Mouse (Mus musculus): ENCODE data around the gene D17Wsu92e. TPM values are rescaled to one million over a fixed set of nuclear protein-coding genes. Genes with fewer than 3 reads are reported as not detected.
A peak's percentile ranks its signal among the peaks of the same experiment; 100 is the strongest.

Gene D17Wsu92e
- polyA plus RNA-seq, 1 experiment: 79.4 TPM

- no peaks in the 10 kb centered on the region for H3K36me3 ChIP-seq (ENCODE audit: control insufficient read depth, insufficient read depth)
- no peaks in the 10 kb centered on the region for H3K79me2 ChIP-seq (ENCODE audit: control insufficient read depth, insufficient read depth)
- TF ChIP-seq CEBPB (IDR thresholded peaks at IDR 0.05; ENCODE audit: insufficient read depth, poor library complexity, severe bottlenecking) (no peak), REST (IDR thresholded peaks at IDR 0.05; ENCODE audit: insufficient read depth, insufficient read length) (no peak), SRF (IDR thresholded peaks at IDR 0.05; ENCODE audit: control insufficient read depth, insufficient read length, low read depth) (no peak), MYOD1 (IDR thresholded peaks at IDR 0.05; ENCODE audit: control insufficient read depth in 1 of 3, insufficient read length in 2 of 3, low read depth in 2 of 3) (peak in 2 of 3 experiments; percentile 67 to 71), MAX (IDR thresholded peaks at IDR 0.05; ENCODE audit: low read depth) (no peak), E2F4 (IDR thresholded peaks at IDR 0.05; ENCODE audit: insufficient read depth) (no peak), USF1 (IDR thresholded peaks at IDR 0.05; ENCODE audit: low read depth) (no peak), TCF12 (IDR thresholded peaks at IDR 0.05; ENCODE audit: insufficient read depth, poor library complexity, severe bottlenecking) (no peak), TCF3 (IDR thresholded peaks at IDR 0.05; ENCODE audit: insufficient read length, low read depth) (peak; percentile 49), POLR2AphosphoS2 (IDR thresholded peaks at IDR 0.05; ENCODE audit: insufficient read length, low read depth) (no peak), POLR2A (IDR thresholded peaks at IDR 0.05; ENCODE audit: insufficient read length, low read depth) (no peak), MYOG (IDR thresholded peaks at IDR 0.05; ENCODE audit: control insufficient read depth in 1 of 3, insufficient read depth in 1 of 3, insufficient read length in 2 of 3, low read depth in 2 of 3) (peak in 2 of 3 experiments; percentile 70 to 90)
- H3K27me3 ChIP-seq (ENCODE audit: control insufficient read depth, insufficient read depth, insufficient read length): no peaks in the 10 kb centered on the region
- no peak overlapping the region for H3K4me2 ChIP-seq (ENCODE audit: low read depth)
- H3K4me3 ChIP-seq: no peak overlapping the region
- H3ac ChIP-seq (ENCODE audit: control insufficient read depth, insufficient read length): no peak overlapping the region
Observed at GRCm38 (mm10) chr17:27748123-27748522, 72.3 kb downstream of the D17Wsu92e start.

- Histone ChIP-seq H3K4me2 (ENCODE audit: low read depth) (no peak overlapping the region), H3K27me3 (ENCODE audit: control insufficient read depth, insufficient read depth, insufficient read length) (no peaks in the 10 kb centered on the region), H3ac (ENCODE audit: control insufficient read depth, insufficient read length) (no peak overlapping the region), H3K79me2 (ENCODE audit: control insufficient read depth, insufficient read depth) (no peaks in the 10 kb centered on the region), H3K4me3 (no peak overlapping the region), H3K36me3 (ENCODE audit: control insufficient read depth, insufficient read depth) (no peaks in the 10 kb centered on the region)
- no peak for TF ChIP-seq E2F4 (IDR thresholded peaks at IDR 0.05; ENCODE audit: insufficient read depth)
- no peak for TF ChIP-seq MYOD1 (IDR thresholded peaks at IDR 0.05; ENCODE audit: control insufficient read depth in 1 of 3, insufficient read length in 2 of 3, low read depth in 2 of 3)
- TF ChIP-seq MYOG (IDR thresholded peaks at IDR 0.05; ENCODE audit: control insufficient read depth in 1 of 3, insufficient read depth in 1 of 3, insufficient read length in 2 of 3, low read depth in 2 of 3): no peak
- no peak for TF ChIP-seq TCF12 (IDR thresholded peaks at IDR 0.05; ENCODE audit: insufficient read depth, poor library complexity, severe bottlenecking)
- no peak for TF ChIP-seq CEBPB (IDR thresholded peaks at IDR 0.05; ENCODE audit: insufficient read depth, poor library complexity, severe bottlenecking)
- no peak for TF ChIP-seq REST (IDR thresholded peaks at IDR 0.05; ENCODE audit: insufficient read depth, insufficient read length)
- no peak for TF ChIP-seq USF1 (IDR thresholded peaks at IDR 0.05; ENCODE audit: low read depth)
- TF ChIP-seq MAX (IDR thresholded peaks at IDR 0.05; ENCODE audit: low read depth): no peak
- no peak for TF ChIP-seq POLR2AphosphoS2 (IDR thresholded peaks at IDR 0.05; ENCODE audit: insufficient read length, low read depth)
- no peak for TF ChIP-seq TCF3 (IDR thresholded peaks at IDR 0.05; ENCODE audit: insufficient read length, low read depth)
- TF ChIP-seq POLR2A (IDR thresholded peaks at IDR 0.05; ENCODE audit: insufficient read length, low read depth): no peak
- no peak for TF ChIP-seq SRF (IDR thresholded peaks at IDR 0.05; ENCODE audit: control insufficient read depth, insufficient read length, low read depth)
Observed at GRCm38 (mm10) chr17:27746446-27746845, 74.0 kb downstream of the D17Wsu92e start.

DNA sequence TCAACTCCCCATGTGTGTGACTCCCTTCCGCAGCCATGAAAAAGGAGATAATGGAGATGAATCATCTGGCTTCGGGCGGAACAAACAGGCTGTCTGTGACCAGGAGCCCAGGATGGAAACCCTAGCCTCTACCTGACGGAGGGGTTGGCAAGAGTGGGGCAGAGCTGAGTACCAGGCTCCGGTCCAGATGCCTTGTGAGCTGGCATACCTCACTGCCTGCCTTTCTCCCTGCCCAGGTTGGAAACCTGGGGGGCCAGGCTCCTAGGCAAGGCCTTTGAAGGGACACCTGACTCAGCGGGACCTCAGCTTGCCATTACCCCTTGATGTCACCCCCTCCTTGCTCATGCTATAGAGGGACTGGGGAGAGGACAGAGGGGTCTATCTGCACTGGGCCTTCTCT is 79.5 kb downstream of the D17Wsu92e start:
- TF ChIP-seq E2F4 (IDR thresholded peaks at IDR 0.05; ENCODE audit: insufficient read depth) (no peak), TCF3 (IDR thresholded peaks at IDR 0.05; ENCODE audit: insufficient read length, low read depth) (no peak), POLR2AphosphoS2 (IDR thresholded peaks at IDR 0.05; ENCODE audit: insufficient read length, low read depth) (no peak), USF1 (IDR thresholded peaks at IDR 0.05; ENCODE audit: low read depth) (no peak), TCF12 (IDR thresholded peaks at IDR 0.05; ENCODE audit: insufficient read depth, poor library complexity, severe bottlenecking) (no peak)

GRCm38 (mm10) chr17:27734344-27735073 is 85.9 kb downstream of the D17Wsu92e start:
- Histone ChIP-seq H3K4me3 (no peak overlapping the region), H3K4me2 (ENCODE audit: low read depth) (no peak overlapping the region), H3K27me3 (ENCODE audit: control insufficient read depth, insufficient read depth, insufficient read length) (peaks cover 5% of the 10 kb centered on the region), H3K79me2 (ENCODE audit: control insufficient read depth, insufficient read depth) (no peaks in the 10 kb centered on the region), H3ac (ENCODE audit: control insufficient read depth, insufficient read length) (no peak overlapping the region), H3K36me3 (ENCODE audit: control insufficient read depth, insufficient read depth) (no peaks in the 10 kb centered on the region)
- no peak for TF ChIP-seq POLR2A (IDR thresholded peaks at IDR 0.05; ENCODE audit: insufficient read length, low read depth)
- TF ChIP-seq TCF3 (IDR thresholded peaks at IDR 0.05; ENCODE audit: insufficient read length, low read depth): no peak
- TF ChIP-seq MYOG (IDR thresholded peaks at IDR 0.05; ENCODE audit: control insufficient read depth in 1 of 3, insufficient read depth in 1 of 3, insufficient read length in 2 of 3, low read depth in 2 of 3): no peak
- TF ChIP-seq CEBPB (IDR thresholded peaks at IDR 0.05; ENCODE audit: insufficient read depth, poor library complexity, severe bottlenecking): no peak
- TF ChIP-seq TCF12 (IDR thresholded peaks at IDR 0.05; ENCODE audit: insufficient read depth, poor library complexity, severe bottlenecking): no peak
- no peak for TF ChIP-seq REST (IDR thresholded peaks at IDR 0.05; ENCODE audit: insufficient read depth, insufficient read length)
- TF ChIP-seq USF1 (IDR thresholded peaks at IDR 0.05; ENCODE audit: low read depth): no peak
- TF ChIP-seq E2F4 (IDR thresholded peaks at IDR 0.05; ENCODE audit: insufficient read depth): no peak
- TF ChIP-seq POLR2AphosphoS2 (IDR thresholded peaks at IDR 0.05; ENCODE audit: insufficient read length, low read depth): no peak
- no peak for TF ChIP-seq MYOD1 (IDR thresholded peaks at IDR 0.05; ENCODE audit: control insufficient read depth in 1 of 3, insufficient read length in 2 of 3, low read depth in 2 of 3)
- no peak for TF ChIP-seq MAX (IDR thresholded peaks at IDR 0.05; ENCODE audit: low read depth)
- TF ChIP-seq SRF (IDR thresholded peaks at IDR 0.05; ENCODE audit: control insufficient read depth, insufficient read length, low read depth): no peak

More for the DNA sequence above, 79.5 kb downstream of the D17Wsu92e start:
- H3K36me3 ChIP-seq (ENCODE audit: control insufficient read depth, insufficient read depth): no peaks in the 10 kb centered on the region
- H3K27me3 ChIP-seq (ENCODE audit: control insufficient read depth, insufficient read depth, insufficient read length): no peaks in the 10 kb centered on the region
- H3K4me2 ChIP-seq (ENCODE audit: low read depth): no peak overlapping the region
- no peak overlapping the region for H3K4me3 ChIP-seq
- no peak overlapping the region for H3ac ChIP-seq (ENCODE audit: control insufficient read depth, insufficient read length)
- no peaks in the 10 kb centered on the region for H3K79me2 ChIP-seq (ENCODE audit: control insufficient read depth, insufficient read depth)
